Mouse (Mus musculus): ENCODE results near the gene Nxnl1. TPM values are rescaled to one million over a fixed set of nuclear protein-coding genes. Genes with fewer than 3 reads are reported as not detected.
"Not testable (repeated sequence)": the region's sequence is repeated elsewhere in the genome, so short reads cannot be mapped to it uniquely, and the experiment has no call there.

Nxnl1 gene
- polyA plus RNA-seq, 1 experiment from 2014 or later = 0.13 TPM

DNA sequence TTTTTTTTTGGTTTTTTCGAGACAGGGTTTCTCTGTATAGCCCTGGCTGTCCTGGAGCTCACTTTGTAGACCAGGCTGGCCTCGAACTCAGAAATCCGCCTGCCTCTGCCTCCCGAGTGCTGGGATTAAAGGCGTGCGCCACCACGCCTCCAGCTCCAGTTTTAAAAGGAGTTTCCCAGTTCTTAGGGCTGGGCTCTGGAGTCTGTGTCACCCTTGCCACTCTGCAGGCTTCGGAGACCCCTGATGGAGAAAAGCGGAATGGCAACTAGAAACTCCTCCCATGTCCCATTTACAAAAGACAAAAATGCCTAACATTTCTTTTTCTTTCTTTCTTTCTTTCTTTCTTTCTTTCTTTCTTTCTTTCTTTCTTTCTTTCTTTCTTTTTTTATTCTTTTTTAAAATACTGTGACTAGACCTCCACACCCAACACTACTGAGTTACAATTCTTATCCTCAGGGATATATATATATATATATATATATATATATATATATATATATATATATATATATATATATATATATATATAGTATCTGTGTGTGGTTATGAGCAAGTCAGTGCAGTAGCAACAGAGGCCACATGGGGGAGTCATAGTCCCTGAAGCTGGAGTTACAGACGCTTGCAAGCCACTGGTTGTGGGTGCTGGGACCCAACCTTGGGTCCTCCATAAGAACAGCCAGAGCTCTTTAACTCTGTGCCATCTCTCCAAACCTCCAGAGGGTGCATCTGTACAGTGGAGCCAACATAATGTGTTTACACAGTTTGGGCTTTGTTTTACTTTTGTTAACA, 47.2 kb downstream of the Nxnl1 start:
- not testable (repeated sequence) for H3K9ac ChIP-seq (replicated peaks; ENCODE audit: low read depth); H3K36me3 ChIP-seq (ENCODE audit: insufficient read depth, low read length); H3K4me1 ChIP-seq (ENCODE audit: insufficient read depth, low read depth, low read length); H3K27ac ChIP-seq (ENCODE audit: low read length); H3K27me3 ChIP-seq (replicated peaks; ENCODE audit: insufficient read depth, low read length); H3K4me2 ChIP-seq (replicated peaks; ENCODE audit: low read depth, low read length); H3K9me3 ChIP-seq (ENCODE audit: low read length); H3K4me3 ChIP-seq (ENCODE audit: low read depth, low read length)
- ATAC-seq (peak; percentile 40; the same call in 1 of the 2 replicates), DNase-seq (ENCODE audit: low spot score) (peak; percentile 86)
- WGBS = 27% methylated on average over 9 of the region's 10 CpGs
- TF ChIP-seq CTCF (IDR thresholded peaks at IDR 0.05) = peak; percentile 83

DNA sequence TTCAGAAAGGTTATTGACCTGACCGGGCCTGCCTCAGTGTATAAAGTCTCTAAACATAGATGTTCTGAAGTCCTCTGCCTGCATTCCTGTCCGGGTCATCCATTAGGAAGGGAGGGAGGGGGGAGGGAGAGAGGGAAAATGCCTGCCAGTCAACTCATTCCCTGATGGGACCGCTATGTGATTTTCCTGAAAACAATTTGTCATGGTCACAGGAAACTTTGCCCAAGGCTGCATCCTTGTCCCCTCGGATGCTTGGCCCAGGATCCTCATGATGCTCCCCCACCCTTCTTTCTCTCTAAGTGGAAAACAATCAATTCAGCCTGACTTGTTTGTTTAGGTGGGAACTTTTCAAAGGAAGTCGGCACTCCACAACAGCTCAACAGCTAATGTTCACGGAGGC, 49.6 kb downstream of the Nxnl1 start:
- Histone ChIP-seq H3K4me1 (ENCODE audit: insufficient read depth, low read depth, low read length) (no peaks in the 10 kb centered on the region), H3K36me3 (ENCODE audit: insufficient read depth, low read length) (no peaks in the 10 kb centered on the region), H3K27ac (ENCODE audit: low read length) (no peak overlapping the region), H3K4me3 (ENCODE audit: low read depth, low read length) (no peak overlapping the region), H3K9me3 (ENCODE audit: low read length) (no peaks in the 10 kb centered on the region), H3K4me2 (replicated peaks; ENCODE audit: low read depth, low read length) (no peak overlapping the region), H3K9ac (replicated peaks; ENCODE audit: low read depth) (no peak overlapping the region), H3K27me3 (replicated peaks; ENCODE audit: insufficient read depth, low read length) (no peaks in the 10 kb centered on the region)
- WGBS = 11% methylated on average over 6 of the region's 6 CpGs
- ATAC-seq (peak; percentile 39), DNase-seq (ENCODE audit: low spot score) (peak; percentile 64)
- TF ChIP-seq CTCF (IDR thresholded peaks at IDR 0.05) (no peak), EP300 (IDR thresholded peaks at IDR 0.05) (peak; percentile 85)

DNA sequence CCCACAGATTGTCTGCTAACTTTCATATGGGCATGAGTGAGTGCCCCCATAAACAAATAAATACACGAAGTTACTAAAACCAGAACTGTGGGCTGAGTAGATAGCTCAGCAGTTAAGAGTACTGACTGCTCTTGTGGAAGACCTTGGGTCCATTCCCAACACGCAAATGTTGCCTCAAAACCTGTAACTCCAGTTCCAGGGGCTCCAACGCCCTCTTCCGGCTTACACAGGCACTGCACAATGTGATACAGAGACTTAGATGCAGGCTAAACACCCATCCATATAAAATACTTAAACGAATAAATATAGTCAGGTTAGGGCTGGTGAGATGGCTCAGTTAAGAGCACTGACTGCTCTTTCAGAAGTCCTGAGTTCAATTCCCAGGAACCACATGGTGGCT, 51.4 kb downstream of the Nxnl1 start:
- H3K4me2 ChIP-seq (replicated peaks; ENCODE audit: low read depth, low read length) = no peak overlapping the region
- H3K4me1 ChIP-seq (ENCODE audit: insufficient read depth, low read depth, low read length) = no peaks in the 10 kb centered on the region
- no peaks in the 10 kb centered on the region for H3K36me3 ChIP-seq (ENCODE audit: insufficient read depth, low read length)
- no peaks in the 10 kb centered on the region for H3K27me3 ChIP-seq (replicated peaks; ENCODE audit: insufficient read depth, low read length)
- no peak overlapping the region for H3K9ac ChIP-seq (replicated peaks; ENCODE audit: low read depth)
- TF ChIP-seq CTCF (IDR thresholded peaks at IDR 0.05) (peak; percentile 25; the same call in 1 of the 2 replicates), EP300 (IDR thresholded peaks at IDR 0.05) (no peak)
- no peak for DNase-seq (ENCODE audit: low spot score)
- no peaks in the 10 kb centered on the region for H3K9me3 ChIP-seq (ENCODE audit: low read length)
- no peak overlapping the region for H3K27ac ChIP-seq (ENCODE audit: low read length)
- WGBS = 61% methylated on average over 5 of the region's 5 CpGs
- ATAC-seq = no peak
- H3K4me3 ChIP-seq (ENCODE audit: low read depth, low read length) = no peak overlapping the region

DNA sequence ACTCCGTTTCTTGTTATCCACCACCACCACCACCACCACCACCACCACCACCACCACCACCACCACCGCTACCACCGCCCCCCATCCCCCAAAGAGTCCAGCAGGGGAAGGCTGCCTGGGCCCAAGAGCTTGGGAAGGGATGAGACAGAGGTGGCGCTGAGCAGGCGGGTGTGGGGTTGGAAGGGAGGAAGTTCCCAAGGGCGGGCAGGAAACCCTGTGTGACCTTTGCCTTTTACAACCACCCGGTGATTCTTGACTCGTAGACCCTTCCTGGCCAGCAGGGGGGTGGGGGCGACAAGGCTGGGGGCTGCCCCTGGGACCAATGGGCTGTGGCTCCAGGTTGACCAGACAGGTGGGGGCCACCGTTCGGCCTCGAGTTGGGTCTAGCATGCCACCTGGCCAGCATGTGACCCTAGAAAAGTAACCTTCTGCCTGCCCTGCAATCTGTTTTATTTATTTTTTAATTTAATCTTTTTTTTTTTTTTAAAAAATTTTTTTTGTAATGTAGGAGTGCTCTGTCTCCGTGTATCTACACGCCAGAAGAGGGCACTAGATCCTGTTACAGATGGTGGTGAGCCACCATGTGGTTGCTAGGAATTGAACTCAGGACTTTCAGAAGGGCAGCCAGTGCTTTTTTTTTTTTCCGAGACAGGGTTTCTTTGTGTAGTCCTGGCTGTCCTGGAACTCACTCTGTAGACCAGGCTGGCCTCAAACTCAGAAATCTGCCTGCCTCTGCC, 53.2 kb downstream of the Nxnl1 start:
- Histone ChIP-seq H3K4me2 (replicated peaks; ENCODE audit: low read depth, low read length) (no peak overlapping the region), H3K4me1 (ENCODE audit: insufficient read depth, low read depth, low read length) (no peaks in the 10 kb centered on the region), H3K27me3 (replicated peaks; ENCODE audit: insufficient read depth, low read length) (0 out of 2 replicates have a peak, but pooled peaks cover 4% of the 10 kb centered on the region), H3K36me3 (ENCODE audit: insufficient read depth, low read length) (no peaks in the 10 kb centered on the region), H3K9ac (replicated peaks; ENCODE audit: low read depth) (no peak overlapping the region), H3K27ac (ENCODE audit: low read length) (no peak overlapping the region), H3K9me3 (ENCODE audit: low read length) (no peaks in the 10 kb centered on the region), H3K4me3 (ENCODE audit: low read depth, low read length) (no peak overlapping the region)
- TF ChIP-seq CTCF (IDR thresholded peaks at IDR 0.05) = no peak
- no peak for TF ChIP-seq EP300 (IDR thresholded peaks at IDR 0.05)
- 0 out of 2 replicates have a peak, but pooled peaks have one; percentile 5 for ATAC-seq
- WGBS = 62% methylated on average over 15 of the region's 15 CpGs
- peak; percentile 42 for DNase-seq (ENCODE audit: low spot score)

DNA sequence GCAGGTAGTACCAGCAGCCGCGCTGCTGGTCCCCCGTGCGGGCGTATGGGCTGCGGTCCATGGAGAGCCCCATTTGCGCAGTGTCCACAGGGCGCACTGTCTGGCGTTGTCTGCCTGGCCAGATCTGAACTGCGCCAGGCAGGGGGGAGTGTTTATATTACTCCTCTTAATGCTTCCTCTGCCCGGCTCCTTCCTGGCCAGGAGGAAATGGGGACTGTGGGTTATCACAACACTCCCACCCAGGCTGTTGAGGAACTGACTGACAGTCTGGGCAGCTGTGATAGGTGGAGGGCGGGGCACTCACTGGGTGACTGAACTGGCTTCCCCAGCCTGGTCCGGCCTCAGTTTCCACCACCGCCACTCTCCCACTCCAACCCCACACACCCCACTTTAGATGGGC, 54.8 kb downstream of the Nxnl1 start, which contains the start of gene Plvap:
Plvap (minus strand) TSS at position 109 of the 400 bp plus-strand sequence.
- H3K27ac ChIP-seq (ENCODE audit: low read length) = no peak within 1 kb of the TSS
- H3K27me3 ChIP-seq (replicated peaks; ENCODE audit: insufficient read depth, low read length) = peaks cover 14% of the 10 kb centered on the region
- DNase-seq (ENCODE audit: low spot score) = peak; percentile 73
- H3K36me3 ChIP-seq (ENCODE audit: insufficient read depth, low read length) = no peaks in the 10 kb centered on the region
- ATAC-seq = peak; percentile 88
- TF ChIP-seq CTCF (IDR thresholded peaks at IDR 0.05) = no peak; the same call in 1 of the 2 replicates
- peak; percentile 86 for TF ChIP-seq EP300 (IDR thresholded peaks at IDR 0.05)
- no peaks in the 10 kb centered on the region for H3K4me1 ChIP-seq (ENCODE audit: insufficient read depth, low read depth, low read length)
- no peak within 1 kb of the TSS for H3K9ac ChIP-seq (replicated peaks; ENCODE audit: low read depth)
- no peaks in the 10 kb centered on the region for H3K9me3 ChIP-seq (ENCODE audit: low read length)
- 13% methylated on average over 14 of the region's 14 CpGs for WGBS
- peak within 1 kb of the TSS; percentile 43 for H3K4me2 ChIP-seq (replicated peaks; ENCODE audit: low read depth, low read length)
- H3K4me3 ChIP-seq (ENCODE audit: low read depth, low read length) = peak within 1 kb of the TSS; percentile 35

Other genes with a start within 250 kb of the Nxnl1 start
- gene Use1, start 199.8 kb downstream of the Nxnl1 start, polyA plus RNA-seq (2015; fragmentation: Nextera tagmentation; extraction: Ambion mirVana) = 136 and 139 TPM in 2 replicates
- gene Ocel1, start 195.3 kb downstream of the Nxnl1 start, polyA plus RNA-seq (2015; fragmentation: Nextera tagmentation; extraction: Ambion mirVana) = 11.1 and 11.9 TPM in 2 replicates
- 61.5 and 69.4 TPM in 2 replicates for gene Nr2f6, start 184.6 kb downstream of the Nxnl1 start, polyA plus RNA-seq (2015; fragmentation: Nextera tagmentation; extraction: Ambion mirVana)
- 29.5 and 42.0 TPM in 2 replicates for gene Ushbp1, start 170.8 kb downstream of the Nxnl1 start, polyA plus RNA-seq (2015; fragmentation: Nextera tagmentation; extraction: Ambion mirVana)
- gene Babam1, start 169.7 kb downstream of the Nxnl1 start, polyA plus RNA-seq (2015; fragmentation: Nextera tagmentation; extraction: Ambion mirVana) = 60.8 and 62.5 TPM in 2 replicates
- gene Ankle1, start 160.6 kb downstream of the Nxnl1 start, polyA plus RNA-seq (2015; fragmentation: Nextera tagmentation; extraction: Ambion mirVana) = 0.72 and 1.5 TPM in 2 replicates
- 23.8 and 27.6 TPM in 2 replicates for gene Abhd8, start 102.9 kb downstream of the Nxnl1 start, polyA plus RNA-seq (2015; fragmentation: Nextera tagmentation; extraction: Ambion mirVana)
- gene Mrpl34, start 101.6 kb downstream of the Nxnl1 start, polyA plus RNA-seq (2015; fragmentation: Nextera tagmentation; extraction: Ambion mirVana) = 137 and 146 TPM in 2 replicates
- gene Dda1, start 97.4 kb downstream of the Nxnl1 start, polyA plus RNA-seq (2015; fragmentation: Nextera tagmentation; extraction: Ambion mirVana) = 73.7 and 78.6 TPM in 2 replicates
- 1.1 and 1.2 TPM in 2 replicates for gene Ano8, start 80.6 kb downstream of the Nxnl1 start, polyA plus RNA-seq (2015; fragmentation: Nextera tagmentation; extraction: Ambion mirVana)
- gene Gtpbp3, start 78.5 kb downstream of the Nxnl1 start, polyA plus RNA-seq (2015; fragmentation: Nextera tagmentation; extraction: Ambion mirVana) = 10.6 and 11.6 TPM in 2 replicates
- 246 and 265 TPM in 2 replicates for gene Plvap, start 54.8 kb downstream of the Nxnl1 start, polyA plus RNA-seq (2015; fragmentation: Nextera tagmentation; extraction: Ambion mirVana)
- gene Ccdc194, start 40.9 kb downstream of the Nxnl1 start, polyA plus RNA-seq (2015; fragmentation: Nextera tagmentation; extraction: Ambion mirVana) = 0.07 and 0.08 TPM in 2 replicates
- gene Bst2, start 29.1 kb downstream of the Nxnl1 start, polyA plus RNA-seq (2015; fragmentation: Nextera tagmentation; extraction: Ambion mirVana) = 86.2 and 99.8 TPM in 2 replicates
- gene Mvb12a, start 23.7 kb downstream of the Nxnl1 start, polyA plus RNA-seq (2015; fragmentation: Nextera tagmentation; extraction: Ambion mirVana) = 103 and 112 TPM in 2 replicates
- gene Tmem221, start 7.7 kb downstream of the Nxnl1 start, polyA plus RNA-seq (2015; fragmentation: Nextera tagmentation; extraction: Ambion mirVana) = 8.5 and 8.7 TPM in 2 replicates
- 26.9 and 27.7 TPM in 2 replicates for gene Slc27a1, start 2.3 kb upstream of the Nxnl1 start, polyA plus RNA-seq (2015; fragmentation: Nextera tagmentation; extraction: Ambion mirVana)
- gene Pgls, start 25.6 kb upstream of the Nxnl1 start, polyA plus RNA-seq (2015; fragmentation: Nextera tagmentation; extraction: Ambion mirVana) = 174 and 177 TPM in 2 replicates
- 1.2 and 2.0 TPM in 2 replicates for gene Fam129c, start 31.0 kb upstream of the Nxnl1 start, polyA plus RNA-seq (2015; fragmentation: Nextera tagmentation; extraction: Ambion mirVana)
- 64.7 and 66.0 TPM in 2 replicates for gene Colgalt1, start 44.4 kb upstream of the Nxnl1 start, polyA plus RNA-seq (2015; fragmentation: Nextera tagmentation; extraction: Ambion mirVana)
- 0.35 and 0.46 TPM in 2 replicates for gene Unc13a, start 105.2 kb upstream of the Nxnl1 start, polyA plus RNA-seq (2015; fragmentation: Nextera tagmentation; extraction: Ambion mirVana)
- gene Jak3, start 109.7 kb upstream of the Nxnl1 start, polyA plus RNA-seq (2015; fragmentation: Nextera tagmentation; extraction: Ambion mirVana) = 7.7 and 10.0 TPM in 2 replicates
- 2.9 and 3.9 TPM in 2 replicates for gene Insl3, start 122.6 kb upstream of the Nxnl1 start, polyA plus RNA-seq (2015; fragmentation: Nextera tagmentation; extraction: Ambion mirVana)
- 11.7 and 12.1 TPM in 2 replicates for gene B3gnt3, start 135.2 kb upstream of the Nxnl1 start, polyA plus RNA-seq (2015; fragmentation: Nextera tagmentation; extraction: Ambion mirVana)
- gene Fcho1, start 159.1 kb upstream of the Nxnl1 start, polyA plus RNA-seq (2015; fragmentation: Nextera tagmentation; extraction: Ambion mirVana) = 1.4 and 1.8 TPM in 2 replicates

Data from lung, postnatal 0 days (tissue).